Mouse (Mus musculus) neutrophil, adult 65 days (primary cell): ENCODE measurements around the gene Gm9. TPM values are rescaled to one million over a fixed set of nuclear protein-coding genes. Genes with fewer than 3 reads are reported as not detected.

Source experiments
- total RNA-seq: library from RNA; stranded (reverse); gene quantifications from 2 replicates; pipeline ENCODE4 v1.2.4, GENCODE M21; 2023

The Gm9 gene
- not detected in 2 replicates for total RNA-seq

GRCm38 (mm10) chrX:37210941-37211340 is at the start of gene Gm9:
Gm9 (minus strand) TSS chrX:37211041.

GRCm38 (mm10) chrX:37249619-37250018 is 38.8 kb upstream of the Gm9 start, which contains the start of gene Rhox3a:
Rhox3a (plus strand) TSS chrX:37249919.

GRCm38 (mm10) chrX:37244676-37245075 is 33.8 kb upstream of the Gm9 start, which contains the start of gene Rhox2a:
Rhox2a (plus strand) TSS chrX:37244976.

GRCm38 (mm10) chrX:37222158-37222557 is 11.3 kb upstream of the Gm9 start, which contains the start of gene Rhox1:
Rhox1 (minus strand) TSS chrX:37222258.

GRCm38 (mm10) chrX:37191105-37191743 is 19.6 kb downstream of the Gm9 start, which contains the start of the genes Ndufa1 and Rnf113a1:
Ndufa1 (minus strand) TSS chrX:37191163.
Rnf113a1 (plus strand) TSS chrX:37191245.

GRCm38 (mm10) chrX:37168742-37169141 is 42.1 kb downstream of the Gm9 start, which contains the start of gene Akap14:
Akap14 (minus strand) TSS chrX:37168842.

Other genes starting within 250 kb of the Gm9 start
- gene Sept6, start 219.2 kb downstream of the Gm9 start, total RNA-seq: 21.9 and 28.2 TPM in 2 replicates
- not detected in 2 replicates for gene Sowahd, start 162.2 kb downstream of the Gm9 start, total RNA-seq
- 246 and 267 TPM in 2 replicates for gene Rpl39, start 125.6 kb downstream of the Gm9 start, total RNA-seq
- 11.3 and 14.3 TPM in 2 replicates for gene Upf3b, start 100.7 kb downstream of the Gm9 start, total RNA-seq
- gene Nkap, start 84.2 kb downstream of the Gm9 start, total RNA-seq: 11.5 and 15.5 TPM in 2 replicates
- gene Akap14, start 42.2 kb downstream of the Gm9 start, total RNA-seq: not detected in 2 replicates
- gene Ndufa1, start 19.9 kb downstream of the Gm9 start, total RNA-seq: 90.8 and 107 TPM in 2 replicates
- gene Rnf113a1, start 19.8 kb downstream of the Gm9 start, total RNA-seq: 3.0 and 3.3 TPM in 2 replicates
- not detected in 2 replicates for gene Rhox1, start 11.2 kb upstream of the Gm9 start, total RNA-seq
- gene Rhox2a, start 33.9 kb upstream of the Gm9 start, total RNA-seq: not detected in 2 replicates
- not detected in 2 replicates for gene Rhox3a, start 38.9 kb upstream of the Gm9 start, total RNA-seq
- gene Rhox4a, start 54.3 kb upstream of the Gm9 start, total RNA-seq: not detected in 2 replicates
- not detected in 2 replicates for gene Rhox3a2, start 169.0 kb upstream of the Gm9 start, total RNA-seq
- not detected in 2 replicates for gene Rhox4a2, start 179.8 kb upstream of the Gm9 start, total RNA-seq
- gene Rhox2b, start 201.0 kb upstream of the Gm9 start, total RNA-seq: not detected in 2 replicates
- gene Rhox4b, start 221.5 kb upstream of the Gm9 start, total RNA-seq: not detected in 2 replicates
- gene Rhox2c, start 242.6 kb upstream of the Gm9 start, total RNA-seq: not detected in 2 replicates
- not detected in 2 replicates for gene Rhox3c, start 247.5 kb upstream of the Gm9 start, total RNA-seq